Mouse (Mus musculus): ENCODE measurements around the gene Prdm10. TPM values are rescaled to one million over a fixed set of nuclear protein-coding genes. Genes with fewer than 3 reads are reported as not detected.
A peak's percentile ranks its signal among the peaks of the same experiment; 100 is the strongest.

Prdm10 gene
- polyA plus RNA-seq, 1 experiment, result 5.1 TPM

- Histone ChIP-seq H3K27ac (ENCODE audit: control insufficient read depth, insufficient read depth, low read depth, low read length) (no peak overlapping the region), H3K4me3 (ENCODE audit: control insufficient read depth, low read depth, low read length) (no peak overlapping the region), H3K4me1 (ENCODE audit: control insufficient read depth, insufficient read depth, low read length) (no peaks in the 10 kb centered on the region), H3K36me3 (ENCODE audit: control insufficient read depth, insufficient read depth, low read length) (no peaks in the 10 kb centered on the region), H3K27me3 (ENCODE audit: control insufficient read depth, insufficient read depth, low read length) (no peaks in the 10 kb centered on the region)
- TF ChIP-seq CTCF (IDR thresholded peaks at IDR 0.05; ENCODE audit: control insufficient read depth, insufficient read depth, insufficient replicate concordance, low read depth, low read length) (no peak), POLR2A (IDR thresholded peaks at IDR 0.05; ENCODE audit: control insufficient read depth, low read depth, low read length) (no peak)
Observed at GRCm38 (mm10) chr9:31363698-31364609, 83.6 kb downstream of the Prdm10 start.

- no peak overlapping the region for H3K27ac ChIP-seq (ENCODE audit: control insufficient read depth, insufficient read depth, low read depth, low read length)
- TF ChIP-seq POLR2A (IDR thresholded peaks at IDR 0.05; ENCODE audit: control insufficient read depth, low read depth, low read length), result no peak
- no peak for TF ChIP-seq CTCF (IDR thresholded peaks at IDR 0.05; ENCODE audit: control insufficient read depth, insufficient read depth, insufficient replicate concordance, low read depth, low read length)
- no peaks in the 10 kb centered on the region for H3K36me3 ChIP-seq (ENCODE audit: control insufficient read depth, insufficient read depth, low read length)
- no peaks in the 10 kb centered on the region for H3K4me1 ChIP-seq (ENCODE audit: control insufficient read depth, insufficient read depth, low read length)
- no peak overlapping the region for H3K4me3 ChIP-seq (ENCODE audit: control insufficient read depth, low read depth, low read length)
- H3K27me3 ChIP-seq (ENCODE audit: control insufficient read depth, insufficient read depth, low read length), result no peaks in the 10 kb centered on the region
Observed at GRCm38 (mm10) chr9:31365086-31365485, 84.7 kb downstream of the Prdm10 start.

- Histone ChIP-seq H3K27me3 (ENCODE audit: control insufficient read depth, insufficient read depth, low read length) (no peaks in the 10 kb centered on the region), H3K36me3 (ENCODE audit: control insufficient read depth, insufficient read depth, low read length) (no peaks in the 10 kb centered on the region; the same call in 1 of the 2 replicates), H3K27ac (ENCODE audit: control insufficient read depth, insufficient read depth, low read depth, low read length) (no peak overlapping the region), H3K4me3 (ENCODE audit: control insufficient read depth, low read depth, low read length) (no peak overlapping the region), H3K4me1 (ENCODE audit: control insufficient read depth, insufficient read depth, low read length) (no peaks in the 10 kb centered on the region)
- TF ChIP-seq POLR2A (IDR thresholded peaks at IDR 0.05; ENCODE audit: control insufficient read depth, low read depth, low read length) (no peak), CTCF (IDR thresholded peaks at IDR 0.05; ENCODE audit: control insufficient read depth, insufficient read depth, insufficient replicate concordance, low read depth, low read length) (no peak)
Observed at GRCm38 (mm10) chr9:31371740-31372139, 91.4 kb downstream of the Prdm10 start.

GRCm38 (mm10) chr9:31376661-31377060 is 96.3 kb downstream of the Prdm10 start:
- no peaks in the 10 kb centered on the region for H3K27me3 ChIP-seq (ENCODE audit: control insufficient read depth, insufficient read depth, low read length)
- TF ChIP-seq CTCF (IDR thresholded peaks at IDR 0.05; ENCODE audit: control insufficient read depth, insufficient read depth, insufficient replicate concordance, low read depth, low read length), result no peak
- TF ChIP-seq POLR2A (IDR thresholded peaks at IDR 0.05; ENCODE audit: control insufficient read depth, low read depth, low read length), result no peak
- no peak overlapping the region for H3K4me3 ChIP-seq (ENCODE audit: control insufficient read depth, low read depth, low read length)
- no peak overlapping the region for H3K27ac ChIP-seq (ENCODE audit: control insufficient read depth, insufficient read depth, low read depth, low read length)
- H3K36me3 ChIP-seq (ENCODE audit: control insufficient read depth, insufficient read depth, low read length), result no peaks in the 10 kb centered on the region
- H3K4me1 ChIP-seq (ENCODE audit: control insufficient read depth, insufficient read depth, low read length), result no peaks in the 10 kb centered on the region

GRCm38 (mm10) chr9:31384786-31385499 is 104.6 kb downstream of the Prdm10 start:
- no peaks in the 10 kb centered on the region for H3K27me3 ChIP-seq (ENCODE audit: control insufficient read depth, insufficient read depth, low read length)
- peak overlapping the region; percentile 94 for H3K4me3 ChIP-seq (ENCODE audit: control insufficient read depth, low read depth, low read length)
- TF ChIP-seq CTCF (IDR thresholded peaks at IDR 0.05; ENCODE audit: control insufficient read depth, insufficient read depth, insufficient replicate concordance, low read depth, low read length), result no peak
- no peak for TF ChIP-seq POLR2A (IDR thresholded peaks at IDR 0.05; ENCODE audit: control insufficient read depth, low read depth, low read length)
- no peak overlapping the region for H3K27ac ChIP-seq (ENCODE audit: control insufficient read depth, insufficient read depth, low read depth, low read length)
- peaks cover 7% of the 10 kb centered on the region for H3K4me1 ChIP-seq (ENCODE audit: control insufficient read depth, insufficient read depth, low read length)
- H3K36me3 ChIP-seq (ENCODE audit: control insufficient read depth, insufficient read depth, low read length), result no peaks in the 10 kb centered on the region; the same call in 1 of the 2 replicates

- peak overlapping the region; percentile 94 for H3K4me3 ChIP-seq (ENCODE audit: control insufficient read depth, low read depth, low read length)
- peaks cover 7% of the 10 kb centered on the region for H3K4me1 ChIP-seq (ENCODE audit: control insufficient read depth, insufficient read depth, low read length)
- no peaks in the 10 kb centered on the region for H3K27me3 ChIP-seq (ENCODE audit: control insufficient read depth, insufficient read depth, low read length)
- H3K27ac ChIP-seq (ENCODE audit: control insufficient read depth, insufficient read depth, low read depth, low read length), result peak overlapping the region; percentile 79
- TF ChIP-seq CTCF (IDR thresholded peaks at IDR 0.05; ENCODE audit: control insufficient read depth, insufficient read depth, insufficient replicate concordance, low read depth, low read length) (no peak), POLR2A (IDR thresholded peaks at IDR 0.05; ENCODE audit: control insufficient read depth, low read depth, low read length) (no peak)
- no peaks in the 10 kb centered on the region; the same call in 1 of the 2 replicates for H3K36me3 ChIP-seq (ENCODE audit: control insufficient read depth, insufficient read depth, low read length)
Observed at GRCm38 (mm10) chr9:31385500-31385869, 105.1 kb downstream of the Prdm10 start.

- H3K4me1 ChIP-seq (ENCODE audit: control insufficient read depth, insufficient read depth, low read length), result peaks cover 7% of the 10 kb centered on the region
- no peaks in the 10 kb centered on the region; the same call in 1 of the 2 replicates for H3K36me3 ChIP-seq (ENCODE audit: control insufficient read depth, insufficient read depth, low read length)
- no peaks in the 10 kb centered on the region for H3K27me3 ChIP-seq (ENCODE audit: control insufficient read depth, insufficient read depth, low read length)
- TF ChIP-seq CTCF (IDR thresholded peaks at IDR 0.05; ENCODE audit: control insufficient read depth, insufficient read depth, insufficient replicate concordance, low read depth, low read length) (no peak), POLR2A (IDR thresholded peaks at IDR 0.05; ENCODE audit: control insufficient read depth, low read depth, low read length) (peak; percentile 99)
- peak within 1 kb of the TSS; percentile 94 for H3K4me3 ChIP-seq (ENCODE audit: control insufficient read depth, low read depth, low read length)
- peak within 1 kb of the TSS; percentile 79 for H3K27ac ChIP-seq (ENCODE audit: control insufficient read depth, insufficient read depth, low read depth, low read length)
Observed at GRCm38 (mm10) chr9:31385947-31386354, 105.6 kb downstream of the Prdm10 start, which contains the start of gene Nfrkb. Gene Nfrkb (plus strand): TSS chr9:31386192.
